19 mouse cellular contexts compared by ENCODE assay signal in genomic region chr1:52362976-52363375, GRCm38 (mm10).
A peak's percentile ranks its signal among the peaks of the same experiment; 100 is the strongest.
DNase-seq lines count a peak whose midpoint lies in the region; ATAC-seq lines count a peak whose summit lies in the region.
"Had no signal": no experiment of that assay in that cellular context is flagged by ENCODE, and none has a peak within 500 bp of the region (broad histone marks: within the 10 kb centered on the region; RNA-seq: fewer than 3 reads in every experiment).

No protein-coding gene starts in this region.

- no peak for DNase-seq in frontal cortex, postnatal 10 days (ENCODE audit: low spot score in 2 of 2)
- DNase-seq in right cerebral cortex, postnatal 25 days = peak; percentile 8
- DNase-seq in right cerebral cortex, postnatal 10 days (ENCODE audit: low spot score in 2 of 2) = no peak
- no peak for DNase-seq in urinary bladder, postnatal 10 days (ENCODE audit: low spot score)
- DNase-seq: adrenal gland, adult 8-10 months; adrenal gland, postnatal 14 days; adrenal gland, postnatal 36 days; B cell, adult 2 months; cerebellum, adult 11 months; cerebellum, adult 18-20 months; cerebellum, adult 8-10 months; cerebellum, adult 9-11 months; cerebellum, postnatal 14 days; cerebellum, postnatal 36 days; embryo, embryonic 11 days; forebrain, postnatal 0 days had no signal

- ATAC-seq in frontal cortex, adult (ENCODE audit: low TSS enrichment) = peak; percentile 92
- ATAC-seq: forebrain, embryonic 13.5 days; Patski had no signal
